Comparison of ENCODE assay signal across 9 mouse cellular contexts in the genomic region with DNA sequence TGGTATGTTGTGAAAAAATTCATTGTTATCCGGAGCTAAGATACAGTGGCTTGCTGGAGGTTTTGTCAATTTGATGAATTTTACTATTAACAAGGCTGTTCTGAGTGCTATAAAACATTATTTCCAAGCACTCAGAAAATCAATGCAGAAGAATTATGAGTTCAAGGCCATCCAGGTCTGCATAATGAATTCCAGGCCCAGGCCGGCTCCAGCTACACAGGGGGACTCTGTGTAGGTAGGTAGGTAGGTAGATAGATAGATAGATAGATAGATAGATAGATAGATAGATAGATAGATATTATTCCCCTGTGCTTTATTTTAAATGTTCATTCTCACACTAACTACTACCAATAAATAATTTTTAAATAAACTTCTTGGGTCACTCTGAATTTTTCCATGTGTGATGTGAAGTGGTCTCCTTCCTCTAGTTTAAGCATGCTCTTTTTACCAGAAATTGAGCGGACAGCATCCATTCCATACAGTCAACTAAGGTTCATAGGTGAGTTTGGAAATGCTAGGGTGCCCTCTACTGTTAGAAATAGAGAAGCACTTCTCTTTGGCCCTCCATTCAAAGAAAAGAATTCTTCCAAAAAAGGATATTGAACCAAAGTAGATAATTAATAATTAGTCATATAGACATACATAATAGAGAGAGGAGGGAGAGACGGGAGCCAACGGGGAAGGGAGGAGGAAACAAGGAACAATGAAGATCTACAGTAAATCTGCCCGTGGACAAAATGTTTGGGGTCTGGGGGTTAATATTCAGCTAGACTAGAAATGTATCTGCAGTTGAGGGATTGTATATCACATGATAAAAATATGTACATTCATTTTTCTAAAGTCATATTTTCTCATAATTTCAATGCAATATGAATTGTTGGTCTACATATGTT.
DNase-seq lines count a peak whose midpoint lies in the region; ATAC-seq lines count a peak whose summit lies in the region.
"Had no signal": no experiment of that assay in that cellular context is flagged by ENCODE, and none has a peak within 500 bp of the region (broad histone marks: within the 10 kb centered on the region; RNA-seq: fewer than 3 reads in every experiment).

No protein-coding gene starts in this region.

- no peak overlapping the region for H3K4me2 ChIP-seq in forebrain, embryonic 13.5 days
- H3K4me2 ChIP-seq in neural tube, embryonic 12.5 days (replicated peaks), result no peak overlapping the region
- H3K4me2 ChIP-seq: embryonic facial prominence, embryonic 12.5 days had no signal

- intact Hi-C loops in left cerebral cortex, postnatal 25 days (cut with DNase I), result loop anchor here (2.0 to 10.0 kb wide), 3 partner anchors 581 to 827 kb away; no protein-coding TSS in a partner anchor
- intact Hi-C loops in left cerebral cortex, postnatal 4 days (cut with DNase I), result loop anchor here (2.0 kb wide), 1 partner anchor 823 kb away; no protein-coding TSS in a partner anchor
- intact Hi-C loops in heart, postnatal 10 days (cut with DNase I), result loop anchor here (2.0 kb wide), 1 partner anchor 827 kb away; no protein-coding TSS in a partner anchor

- no peak overlapping the region for H3K4me3 ChIP-seq in forebrain, embryonic 13.5 days
- H3K4me3 ChIP-seq in neural tube, embryonic 12.5 days, result no peak overlapping the region
- H3K4me3 ChIP-seq: embryonic facial prominence, embryonic 12.5 days had no signal

- H3K9me3 ChIP-seq in forebrain, embryonic 13.5 days (replicated peaks), result no peaks in the 10 kb centered on the region
- H3K9me3 ChIP-seq in neural tube, embryonic 12.5 days, result no peaks in the 10 kb centered on the region
- H3K9me3 ChIP-seq: embryonic facial prominence, embryonic 12.5 days had no signal

- no peaks in the 10 kb centered on the region for H3K36me3 ChIP-seq in forebrain, embryonic 13.5 days (ENCODE audit: poor library complexity, severe bottlenecking)
- no peaks in the 10 kb centered on the region for H3K36me3 ChIP-seq in neural tube, embryonic 12.5 days
- H3K36me3 ChIP-seq: embryonic facial prominence, embryonic 12.5 days had no signal

- DNase-seq in left cerebral cortex, postnatal 25 days (ENCODE audit: low spot score in 2 of 2), result peak; percentile 5 to 40
- DNase-seq in left cerebral cortex, postnatal 4 days, result no peak
- DNase-seq in NIH3T3 (ENCODE audit: low read depth), result peak; percentile 58
- no peak for DNase-seq in right cerebral cortex, postnatal 10 days (ENCODE audit: low spot score in 2 of 2)
- no peak for DNase-seq in heart, postnatal 10 days
- no peak for DNase-seq in adrenal gland, adult 8-10 months

- peak; percentile 85; the same call in 1 of the 2 replicates for ATAC-seq in forebrain, embryonic 13.5 days
- ATAC-seq in neural tube, embryonic 12.5 days (ENCODE audit: low FRiP score, low read depth), result peak; percentile 77; the same call in 1 of the 2 replicates

- H3K27me3 ChIP-seq in forebrain, embryonic 13.5 days, result no peaks in the 10 kb centered on the region
- no peaks in the 10 kb centered on the region for H3K27me3 ChIP-seq in neural tube, embryonic 12.5 days (replicated peaks)
- H3K27me3 ChIP-seq: embryonic facial prominence, embryonic 12.5 days had no signal

- H3K27ac ChIP-seq in forebrain, embryonic 13.5 days, result no peak overlapping the region
- no peak overlapping the region for H3K27ac ChIP-seq in neural tube, embryonic 12.5 days
- H3K27ac ChIP-seq: embryonic facial prominence, embryonic 12.5 days had no signal

- WGBS in forebrain, embryonic 13.5 days, result 53% methylated on average over 6 of the region's 6 CpGs
- WGBS in neural tube, embryonic 12.5 days, result 61% methylated on average over 6 of the region's 6 CpGs

- no peaks in the 10 kb centered on the region for H3K4me1 ChIP-seq in forebrain, embryonic 13.5 days
- H3K4me1 ChIP-seq in neural tube, embryonic 12.5 days, result no peaks in the 10 kb centered on the region
- H3K4me1 ChIP-seq: embryonic facial prominence, embryonic 12.5 days had no signal

- no peak overlapping the region for H3K9ac ChIP-seq in forebrain, embryonic 13.5 days
- no peak overlapping the region for H3K9ac ChIP-seq in neural tube, embryonic 12.5 days
- H3K9ac ChIP-seq: embryonic facial prominence, embryonic 12.5 days had no signal

Comparison
In these comparisons a context has a peak if more than half of its experiments do, and no peak if none do; other contexts are left out.
1. DNase-seq: peak in left cerebral cortex, postnatal 25 days (2 of 2) and NIH3T3 (single experiment); none in left cerebral cortex, postnatal 4 days (single experiment), right cerebral cortex, postnatal 10 days (0 of 2), heart, postnatal 10 days (0 of 2) and adrenal gland, adult 8-10 months (single experiment).